Mouse (Mus musculus) monocyte, adult 5-6 weeks (primary cell): ENCODE measurements around the gene Ankzf1. TPM values are rescaled to one million over a fixed set of nuclear protein-coding genes. Genes with fewer than 3 reads are reported as not detected.
A peak's percentile ranks its signal among the peaks of the same experiment; 100 is the strongest.
"Not testable (repeated sequence)": the region's sequence is repeated elsewhere in the genome, so short reads cannot be mapped to it uniquely, and the experiment has no call there.

Source experiments
- ATAC-seq: fragments of 153-309, 156-312 bp; replicated peaks from 2 replicates; pipeline ENCODE4 v1.8.0; 2017; ENCODE audit warnings: mild to moderate bottlenecking; ENCODE audit not compliant: low TSS enrichment, insufficient number of reproducible peaks, severe bottlenecking, poor library complexity, low FRiP score
- total RNA-seq: library from RNA; stranded (forward); fragments of 200-1000, 200-491, 200-594 nt; gene quantifications from 3 replicates; pipeline ENCODE4 v1.2.3, GENCODE M21; 2017

Ankzf1 gene
- total RNA-seq, 1 experiment from 2014 or later, result 23.7 TPM

GRCm38 (mm10) chr1:75219078-75219477 is 27.1 kb downstream of the Ankzf1 start:
- ATAC-seq, result peak; percentile 85

DNA sequence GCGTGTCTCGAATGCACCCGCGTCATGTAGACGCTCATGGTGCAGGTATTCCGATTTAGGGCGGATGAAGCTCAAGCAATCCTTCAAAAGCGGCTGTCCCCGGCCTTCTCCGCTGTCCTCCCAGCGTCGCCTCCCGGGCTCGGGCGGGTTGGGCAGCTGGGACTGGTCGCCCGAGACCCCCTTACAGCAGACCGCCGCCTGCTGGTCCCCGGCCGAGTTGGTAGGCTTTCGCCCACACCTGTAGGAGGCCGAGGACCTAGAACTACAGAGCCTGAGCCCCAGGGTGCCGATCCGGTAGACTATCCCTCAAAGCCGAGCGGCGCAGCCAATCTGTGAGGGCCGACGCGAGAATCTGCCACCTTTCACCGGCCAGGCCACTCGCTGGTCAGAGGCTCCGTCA is 27.6 kb downstream of the Ankzf1 start, which contains the start of gene Tuba4a:
Gene Tuba4a (minus strand): TSS at position 335 of the 400 bp plus-strand sequence.
- peak; percentile 4; the same call in 1 of the 2 replicates for ATAC-seq

- no peak for ATAC-seq
These were observed 29.6 kb downstream of the Ankzf1 start for GRCm38 (mm10) chr1:75221538-75221937.

DNA sequence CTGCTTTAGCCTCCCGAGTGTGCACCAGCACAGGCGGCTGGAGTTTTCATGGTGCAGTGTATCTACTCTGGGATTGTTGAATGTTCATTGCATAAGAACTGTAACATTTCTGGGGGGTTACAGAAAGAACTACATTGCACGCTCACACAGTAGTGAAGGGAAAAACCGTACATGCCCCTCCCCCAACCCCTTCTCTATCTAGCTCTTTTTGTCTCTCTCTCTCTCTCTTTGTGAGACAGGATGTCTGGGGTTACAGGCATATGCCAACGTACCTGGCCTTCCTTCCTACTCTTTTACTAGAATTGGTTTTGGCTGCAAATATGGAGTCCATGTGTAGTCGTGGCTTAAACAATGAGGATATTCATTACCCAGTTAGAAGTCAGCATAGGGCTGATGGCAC is 31.0 kb downstream of the Ankzf1 start:
- no peak for ATAC-seq

- no peak for ATAC-seq
These were observed 31.6 kb downstream of the Ankzf1 start for GRCm38 (mm10) chr1:75223532-75223931.

DNA sequence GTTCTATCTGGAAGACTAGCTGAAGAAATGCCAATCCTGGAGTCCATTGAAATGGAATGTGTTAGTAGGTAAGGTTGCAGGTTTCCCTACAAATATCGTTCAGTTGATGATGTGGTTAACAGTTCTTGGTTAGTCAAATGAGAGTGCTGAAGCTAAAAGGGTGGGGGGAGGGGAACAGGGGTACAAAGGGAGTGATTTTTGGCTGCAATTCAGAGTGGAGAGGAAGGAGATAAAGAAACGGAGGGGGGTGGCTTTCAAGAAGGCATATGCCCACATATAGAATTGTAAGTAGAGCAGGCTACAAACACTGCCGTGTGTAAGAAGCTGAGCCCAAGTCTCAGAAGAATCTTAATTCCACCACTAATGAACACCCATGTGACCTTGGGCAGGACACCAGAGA is 33.5 kb downstream of the Ankzf1 start:
- ATAC-seq, result no peak

- ATAC-seq, result no peak
These were observed 34.2 kb downstream of the Ankzf1 start for GRCm38 (mm10) chr1:75226138-75226537.

GRCm38 (mm10) chr1:75227653-75228052 is 35.7 kb downstream of the Ankzf1 start:
- no peak for ATAC-seq

DNA sequence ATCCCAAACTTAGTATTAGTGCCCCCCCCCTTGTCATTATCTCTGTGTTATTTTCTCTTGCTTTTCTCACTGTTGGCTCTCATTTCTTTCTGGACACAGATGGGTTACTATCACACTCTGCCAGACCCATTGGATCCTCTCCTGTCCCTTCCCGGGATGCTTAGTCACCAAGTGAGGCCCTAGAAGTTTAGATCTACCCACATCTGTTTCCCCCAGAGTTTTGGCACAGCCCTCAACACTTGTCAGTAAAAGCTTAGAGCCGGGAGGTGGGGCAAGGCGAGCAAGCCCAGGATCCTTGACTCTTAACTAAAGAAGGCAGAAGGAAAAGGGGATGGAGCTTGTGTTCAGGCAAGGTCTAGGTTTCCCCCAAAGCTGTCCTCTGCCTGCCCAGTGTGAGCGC is 37.2 kb downstream of the Ankzf1 start:
- ATAC-seq, result no peak

DNA sequence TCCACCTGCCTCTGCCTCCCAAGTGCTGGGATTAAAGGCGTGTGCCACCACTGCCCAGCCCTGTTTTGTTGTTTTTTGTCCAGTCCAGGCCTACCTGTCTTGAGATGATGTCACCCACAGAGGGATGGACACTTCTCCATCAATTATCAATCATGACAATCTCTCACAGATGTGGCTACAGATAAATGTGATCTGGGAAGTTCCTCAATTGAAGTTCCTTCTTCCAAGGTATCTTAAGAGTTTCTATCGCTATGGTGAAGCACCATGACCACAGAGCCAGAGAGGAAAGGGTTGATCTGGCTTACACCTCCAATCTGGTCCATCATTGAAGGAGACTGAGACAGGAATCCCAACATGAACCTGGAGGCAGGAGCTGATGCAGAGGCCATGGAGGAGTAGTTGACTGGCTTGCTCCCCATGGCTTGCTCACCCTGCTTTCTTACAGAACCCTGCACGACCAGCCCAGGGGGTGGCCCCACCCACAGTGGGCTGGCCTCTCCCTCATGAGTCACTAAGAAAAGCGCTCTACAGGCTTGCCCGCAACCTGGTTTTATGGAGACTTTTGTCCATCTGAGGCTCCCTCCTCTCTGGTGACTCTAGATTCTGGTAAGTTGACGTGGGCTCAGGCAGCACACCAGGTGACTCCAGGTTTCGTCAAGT is 38.5 kb downstream of the Ankzf1 start:
- 0 out of 2 replicates have a peak, but pooled peaks have one; percentile 7 for ATAC-seq

DNA sequence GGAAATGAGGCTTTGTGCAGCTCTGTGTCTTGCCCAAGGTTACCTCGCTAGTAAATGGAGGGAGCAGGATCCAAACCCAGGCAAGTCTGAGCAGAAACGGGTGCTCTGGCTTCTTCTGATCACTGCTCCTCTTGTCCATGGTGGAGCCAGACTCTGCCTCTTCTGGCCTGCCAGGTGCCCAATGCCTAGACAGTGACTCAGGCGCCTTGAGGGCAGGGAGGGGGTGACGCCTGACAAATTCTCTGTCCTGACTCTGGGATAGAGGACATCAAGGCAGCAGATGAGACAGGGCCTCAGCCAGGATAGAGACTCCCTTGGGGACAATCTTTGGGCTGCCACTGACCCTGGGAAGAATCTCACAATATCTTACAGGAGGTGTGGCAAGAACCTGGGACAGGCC is 39.3 kb downstream of the Ankzf1 start:
- no peak for ATAC-seq

GRCm38 (mm10) chr1:75231664-75232152 is 39.8 kb downstream of the Ankzf1 start, which contains the start of gene A630095N17Rik:
Gene A630095N17Rik (minus strand): TSS chr1:75232102.
- ATAC-seq, result no peak

DNA sequence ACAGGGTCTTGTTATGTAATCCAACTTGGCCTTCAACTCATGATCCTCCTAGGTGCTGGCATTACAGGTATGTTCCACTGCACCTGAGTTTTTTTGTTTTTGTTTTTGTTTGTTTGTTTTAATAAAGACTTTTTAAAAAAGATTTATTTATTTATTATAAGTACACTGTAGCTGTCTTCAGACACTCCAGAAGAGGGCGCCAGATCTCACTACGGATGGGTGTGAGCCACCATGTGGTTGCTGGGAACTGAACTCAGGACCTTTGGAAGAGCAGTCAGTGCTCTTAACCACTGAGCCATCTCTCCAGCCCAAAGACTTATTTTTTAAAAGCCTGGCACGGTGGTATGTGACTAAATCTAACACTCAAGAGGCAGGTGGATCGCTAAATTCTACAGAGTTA is 40.5 kb downstream of the Ankzf1 start:
- not testable (repeated sequence) for ATAC-seq

- peak; percentile 70 for ATAC-seq
These were observed 42.7 kb downstream of the Ankzf1 start for GRCm38 (mm10) chr1:75234606-75235005.

GRCm38 (mm10) chr1:75236117-75237050 is 44.4 kb downstream of the Ankzf1 start, which contains the start of gene Dnajb2:
Gene Dnajb2 (plus strand): TSS chr1:75236406.
- peak; percentile 73 for ATAC-seq

DNA sequence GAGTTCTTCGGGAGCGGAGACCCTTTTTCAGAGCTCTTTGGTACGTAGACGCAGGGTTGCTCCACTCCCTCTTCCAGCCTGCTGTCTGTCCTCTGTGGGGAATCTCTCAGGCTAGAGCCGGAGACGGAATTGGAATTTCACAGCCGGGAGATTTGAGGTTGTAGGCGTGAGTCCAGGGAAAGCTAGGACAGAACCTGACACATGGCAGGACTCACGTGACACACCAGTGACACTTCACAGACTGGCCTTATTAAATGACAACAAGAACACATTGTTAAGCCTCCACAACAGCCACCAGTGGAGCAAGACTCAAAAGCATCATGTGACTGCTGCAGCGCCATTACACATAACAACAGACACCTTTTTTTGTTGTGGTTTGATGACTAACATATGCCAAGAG is 47.6 kb downstream of the Ankzf1 start:
- ATAC-seq, result no peak

- ATAC-seq, result no peak
These were observed 51.5 kb downstream of the Ankzf1 start for GRCm38 (mm10) chr1:75243411-75243810.

DNA sequence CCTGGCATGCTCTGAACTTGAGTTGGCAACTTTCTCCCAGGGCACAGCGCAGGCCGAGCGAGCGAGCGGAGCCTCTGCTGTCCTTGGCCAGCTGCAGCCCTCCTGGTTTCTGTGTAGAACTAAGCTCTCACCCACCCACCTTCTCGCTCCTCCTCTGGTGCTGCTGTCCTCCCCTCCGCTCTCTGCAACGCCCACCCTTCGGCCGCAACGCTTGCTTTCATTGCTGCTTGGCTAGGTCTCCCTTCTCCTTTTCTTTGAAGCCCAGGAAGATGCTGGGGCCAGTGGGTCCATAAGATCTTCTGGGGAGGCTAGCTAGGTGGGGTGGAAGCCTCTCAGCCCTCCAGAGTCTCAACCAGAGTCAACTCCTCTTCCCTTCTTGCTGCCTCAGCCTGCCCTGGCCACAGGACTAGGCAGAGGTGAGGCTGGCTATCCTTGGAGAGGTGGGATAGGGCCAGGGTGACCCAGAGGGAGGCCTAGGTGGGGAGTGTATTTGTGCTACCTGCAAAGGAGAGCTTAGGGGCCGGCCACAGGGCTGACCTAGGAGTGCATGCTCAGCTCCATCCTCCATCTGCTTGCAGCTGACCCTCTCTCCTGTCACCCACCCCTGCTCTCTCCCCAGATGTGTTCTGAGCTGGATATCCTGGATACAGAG is 52.4 kb downstream of the Ankzf1 start:
- no peak for ATAC-seq

- peak; percentile 55 for ATAC-seq
These were observed 52.9 kb downstream of the Ankzf1 start for GRCm38 (mm10) chr1:75244836-75245235.
